Mouse (Mus musculus) neural tube, embryonic 13.5 days (tissue): ENCODE results near the gene Lin52. TPM values are rescaled to one million over a fixed set of nuclear protein-coding genes. Genes with fewer than 3 reads are reported as not detected.

Source experiments
- ATAC-seq: fragments of 200-750 bp; cut with Nextera tagmentation; 2 replicates; pipeline ENCODE4 v1.8.0; 2017; ENCODE audit warnings: low read depth, mild to moderate bottlenecking, moderate TSS enrichment, moderate library complexity
- H3K27ac ChIP-seq: fragments of 300-500 bp; sonication (generic); replicated peaks from 2 replicates; pipeline ENCODE4 v1.5.1; 2015; ENCODE audit warnings: moderate library complexity, mild to moderate bottlenecking, inconsistent platforms
- H3K27me3 ChIP-seq: fragments of 300-500 bp; sonication (generic); 2 replicates; pipeline ENCODE4 v1.6.1; 2015; ENCODE audit warnings: mild to moderate bottlenecking, inconsistent platforms
- H3K36me3 ChIP-seq: fragments of 300-500 bp; sonication (generic); 2 replicates; pipeline ENCODE4 v1.6.1; 2015; ENCODE audit warnings: mild to moderate bottlenecking, inconsistent platforms
- H3K4me1 ChIP-seq: fragments of 300-500 bp; sonication (generic); replicated peaks from 2 replicates; pipeline ENCODE4 v1.6.1; 2015; ENCODE audit warnings: inconsistent platforms
- H3K4me2 ChIP-seq: fragments of 300-500 bp; sonication (generic); 2 replicates; pipeline ENCODE4 v1.6.1; 2015; ENCODE audit warnings: inconsistent platforms, mild to moderate bottlenecking, moderate library complexity
- H3K4me3 ChIP-seq: fragments of 300-500 bp; sonication (generic); 2 replicates; pipeline ENCODE4 v1.5.1; 2015; ENCODE audit warnings: mild to moderate bottlenecking, inconsistent platforms
- H3K9ac ChIP-seq: fragments of 300-500 bp; sonication (generic); 2 replicates; pipeline ENCODE4 v1.6.1; 2015; ENCODE audit warnings: moderate library complexity, mild to moderate bottlenecking, inconsistent platforms
- H3K9me3 ChIP-seq: fragments of 300-500 bp; sonication (generic); 2 replicates; pipeline ENCODE4 v1.6.1; 2016; ENCODE audit warnings: inconsistent platforms
- WGBS: fragments of 180-500 bp; shearing (Covaris S2); methylation state at CpG from one replicate; pipeline ENCODE4 v1.1.7; 2015; 5-methylcytosine and 5-hydroxymethylcytosine counted together
- polyA plus RNA-seq: library from polyadenylated mRNA; unstranded; fragments of >200 nt; fragmentation: Nextera tagmentation; extraction: Ambion mirVana; gene quantifications from 2 replicates; pipeline ENCODE4 v1.2.1, GENCODE M21; 2015

Lin52 gene
- polyA plus RNA-seq, 1 experiment from 2014 or later: 31.7 TPM

DNA sequence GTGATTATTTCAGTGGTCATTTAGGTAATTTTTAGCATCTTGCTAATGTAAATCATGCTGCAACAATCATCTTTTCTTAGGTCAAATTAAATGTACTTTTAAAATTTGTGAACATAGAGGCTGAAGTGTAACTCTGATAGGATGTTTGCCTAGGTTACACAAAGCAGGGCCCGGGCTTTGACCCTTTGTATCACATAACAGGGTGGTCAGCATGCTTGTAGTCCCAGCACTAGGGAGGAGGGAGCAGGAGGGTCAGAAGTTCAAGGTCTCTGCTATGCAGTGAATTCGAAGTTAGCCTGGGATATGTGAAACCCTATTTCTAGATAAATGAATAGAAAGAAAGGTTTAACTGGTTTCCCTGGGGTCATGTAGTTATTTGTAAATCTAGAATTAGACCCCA, 30.0 kb downstream of the Lin52 start:
- H3K27ac ChIP-seq: no peak overlapping the region
- no peaks in the 10 kb centered on the region for H3K9me3 ChIP-seq
- no peak overlapping the region for H3K9ac ChIP-seq
- H3K27me3 ChIP-seq: peaks cover 47% of the 10 kb centered on the region
- WGBS: 73% methylated on average over 2 of the region's 2 CpGs
- H3K4me3 ChIP-seq: no peak overlapping the region
- H3K36me3 ChIP-seq: peaks cover 7% of the 10 kb centered on the region
- no peaks in the 10 kb centered on the region for H3K4me1 ChIP-seq
- no peak overlapping the region for H3K4me2 ChIP-seq
- ATAC-seq: no peak

DNA sequence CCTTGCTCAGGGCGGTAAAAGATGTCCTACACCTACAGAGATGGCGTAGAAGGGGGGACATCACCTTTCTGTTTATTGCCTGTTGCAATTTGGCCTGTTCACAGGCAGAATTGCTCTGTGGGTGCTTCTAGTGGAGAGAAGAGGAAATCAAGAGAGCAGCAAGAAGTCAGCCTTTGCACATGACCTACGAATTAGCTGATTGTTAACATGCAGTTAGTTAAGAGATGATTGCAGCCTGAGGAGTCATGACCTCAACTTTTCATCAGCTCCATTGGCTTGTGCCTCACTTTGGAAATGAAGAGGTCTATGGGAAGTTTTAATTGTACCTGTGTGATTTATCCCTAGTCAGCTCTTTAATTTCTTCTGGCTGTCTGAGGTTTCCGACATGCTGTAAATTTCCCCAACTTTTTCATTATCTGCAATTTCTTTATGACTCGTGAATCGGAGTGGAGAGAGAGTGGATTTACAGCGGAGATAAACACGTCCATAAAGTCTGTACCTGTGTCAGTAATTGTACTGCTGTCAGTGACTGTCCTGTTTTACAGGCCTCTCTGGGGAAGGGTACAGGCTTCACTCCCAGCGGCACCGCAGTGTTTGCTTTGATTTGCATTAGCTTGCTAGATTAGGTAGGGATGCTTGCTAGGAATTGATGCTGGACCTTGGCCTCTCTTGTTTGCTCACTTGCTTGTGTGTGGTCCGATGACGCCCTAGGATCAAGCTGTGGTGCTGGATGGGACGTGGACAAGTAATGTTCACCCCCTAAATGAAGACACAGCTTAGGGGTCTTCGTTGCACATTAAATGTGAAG, 31.8 kb downstream of the Lin52 start:
- peaks cover 7% of the 10 kb centered on the region for H3K36me3 ChIP-seq
- 71% methylated on average over 14 of the region's 14 CpGs for WGBS
- ATAC-seq: no peak
- H3K9me3 ChIP-seq: no peaks in the 10 kb centered on the region
- H3K4me2 ChIP-seq: no peak overlapping the region
- no peak overlapping the region for H3K4me3 ChIP-seq
- H3K27me3 ChIP-seq: peaks cover 48% of the 10 kb centered on the region
- H3K27ac ChIP-seq: no peak overlapping the region; the same call in 1 of the 2 replicates
- H3K9ac ChIP-seq: no peak overlapping the region
- H3K4me1 ChIP-seq: peaks cover 10% of the 10 kb centered on the region

DNA sequence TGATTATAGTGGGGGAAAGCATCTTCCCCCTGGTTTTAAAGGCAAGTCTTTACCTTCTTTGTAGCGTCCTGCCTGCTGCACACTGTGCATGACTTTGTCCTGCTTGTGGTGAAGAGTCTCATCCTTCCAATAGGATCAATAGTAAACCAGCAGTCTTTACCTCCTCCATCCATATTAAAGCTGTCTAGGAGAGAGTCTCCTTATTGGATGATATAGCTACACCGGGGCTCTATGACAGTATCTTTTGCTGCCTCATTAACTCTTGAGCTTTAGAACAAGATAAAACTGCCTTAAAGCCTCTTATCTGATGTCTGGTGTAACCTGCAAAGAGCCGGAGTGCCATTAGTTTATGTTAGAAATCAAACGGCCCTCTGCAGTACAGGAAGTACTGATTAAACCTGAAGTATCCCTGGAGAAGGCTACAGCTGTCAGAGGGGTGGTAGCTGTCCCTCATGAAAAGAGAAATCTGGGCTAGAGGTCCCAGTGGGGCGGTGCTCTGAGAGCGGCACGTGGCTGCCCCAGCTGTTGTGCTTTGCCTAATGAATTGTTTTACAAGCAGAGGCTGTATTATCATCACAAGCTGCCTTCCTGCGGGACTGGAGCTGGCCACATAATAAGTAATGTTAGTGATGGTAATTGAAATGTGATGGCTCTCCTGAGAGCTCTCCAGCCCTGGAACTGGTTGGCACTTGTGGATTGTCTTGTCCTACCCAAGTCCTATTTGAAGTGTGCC, 36.3 kb downstream of the Lin52 start:
- WGBS: 14% methylated on average over 8 of the region's 8 CpGs
- 0 out of 2 replicates have a peak overlapping the region, but pooled peaks have one; percentile 32 for H3K9ac ChIP-seq
- H3K4me3 ChIP-seq: no peak overlapping the region
- no peaks in the 10 kb centered on the region for H3K9me3 ChIP-seq
- peak; percentile 88 for ATAC-seq
- peak overlapping the region; percentile 40 for H3K27ac ChIP-seq
- H3K36me3 ChIP-seq: no peaks in the 10 kb centered on the region
- peaks cover 12% of the 10 kb centered on the region for H3K4me1 ChIP-seq
- H3K4me2 ChIP-seq: peak overlapping the region; percentile 24; the same call in 1 of the 2 replicates
- peaks cover 74% of the 10 kb centered on the region for H3K27me3 ChIP-seq

DNA sequence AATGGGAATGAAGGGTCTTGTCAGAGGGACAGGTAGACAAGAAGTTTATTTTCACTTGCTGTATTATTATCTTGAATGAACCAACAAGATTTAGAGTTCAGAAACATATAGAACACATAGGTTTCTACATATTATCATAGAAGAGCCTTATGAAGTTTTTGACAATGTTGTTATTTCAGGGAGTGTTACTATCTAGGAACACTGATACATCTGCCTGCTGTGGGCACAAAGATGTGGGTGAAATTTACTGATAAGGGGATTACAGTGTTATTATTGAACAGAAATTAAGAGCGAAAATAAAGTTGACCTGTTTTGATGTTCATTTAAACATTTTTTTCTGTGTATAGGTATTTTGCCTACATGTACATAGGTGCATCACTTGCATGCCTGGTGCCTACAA, 45.6 kb downstream of the Lin52 start:
- no peaks in the 10 kb centered on the region for H3K9me3 ChIP-seq
- peaks cover 14% of the 10 kb centered on the region for H3K4me1 ChIP-seq
- no peaks in the 10 kb centered on the region for H3K36me3 ChIP-seq
- WGBS: 95% methylated on average over 1 of the region's 1 CpGs
- H3K4me3 ChIP-seq: no peak overlapping the region
- no peak for ATAC-seq
- no peak overlapping the region for H3K9ac ChIP-seq
- peaks cover 24% of the 10 kb centered on the region for H3K27me3 ChIP-seq
- H3K27ac ChIP-seq: no peak overlapping the region
- no peak overlapping the region for H3K4me2 ChIP-seq

DNA sequence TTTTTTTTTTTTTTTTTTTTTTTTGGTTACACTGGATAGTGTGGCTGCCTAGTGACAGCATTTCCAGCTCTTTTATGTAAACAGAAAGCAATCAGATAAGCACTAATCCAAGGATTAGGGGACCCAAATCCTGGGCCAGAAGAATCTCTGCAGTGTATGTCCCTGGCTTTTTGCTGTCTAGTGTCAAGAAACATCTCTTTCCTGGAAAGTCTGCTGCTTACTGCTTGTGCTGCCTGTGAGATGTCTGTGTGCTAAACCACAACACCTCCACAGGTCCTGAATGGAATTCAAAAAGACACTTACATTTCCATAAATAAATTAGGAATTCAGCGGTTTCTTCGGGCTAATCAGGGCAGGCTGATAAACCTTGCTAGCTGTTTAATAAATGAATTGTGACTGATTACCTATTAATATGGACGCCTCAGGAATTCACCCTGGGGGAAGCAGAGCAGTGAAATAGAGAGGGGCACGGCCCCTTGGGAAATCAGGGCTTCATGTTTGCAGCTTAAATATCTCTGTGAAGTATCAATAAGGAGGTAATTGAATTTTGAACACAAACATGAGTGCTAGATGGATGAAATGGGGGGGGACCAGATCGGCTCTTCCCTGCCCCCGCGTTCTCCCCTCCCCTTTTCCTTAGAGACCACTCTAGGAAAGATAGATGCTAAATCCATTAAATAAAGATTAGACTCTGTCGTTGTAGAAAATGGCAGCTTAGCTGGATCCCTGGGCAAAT, 49.5 kb downstream of the Lin52 start:
- H3K36me3 ChIP-seq: no peaks in the 10 kb centered on the region
- H3K4me3 ChIP-seq: no peak overlapping the region
- 44% methylated on average over 8 of the region's 8 CpGs for WGBS
- no peak overlapping the region for H3K9ac ChIP-seq
- peak overlapping the region; percentile 63 for H3K27ac ChIP-seq
- H3K4me1 ChIP-seq: peaks cover 19% of the 10 kb centered on the region
- peaks cover 11% of the 10 kb centered on the region for H3K27me3 ChIP-seq
- ATAC-seq: peak; percentile 74
- H3K4me2 ChIP-seq: peak overlapping the region; percentile 15; the same call in 1 of the 2 replicates
- no peaks in the 10 kb centered on the region for H3K9me3 ChIP-seq

DNA sequence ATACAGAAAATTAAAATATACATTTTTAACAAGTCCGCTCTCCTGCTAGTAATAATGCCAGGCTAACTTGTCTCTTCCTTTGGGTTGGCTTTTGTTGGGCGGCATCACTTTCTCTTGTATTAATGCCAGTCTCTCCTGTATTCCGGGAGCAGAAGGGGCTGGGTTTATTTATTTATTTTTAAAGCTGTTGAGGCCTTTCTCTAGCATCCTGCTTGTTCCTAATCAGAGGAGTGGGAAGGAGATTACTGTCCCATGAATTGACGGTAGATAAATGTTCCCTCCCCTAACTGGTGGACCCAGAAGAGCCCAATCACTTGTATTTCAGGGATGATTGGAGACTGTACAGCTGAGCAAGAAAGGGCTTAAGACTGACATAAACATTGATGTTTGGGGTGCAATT, 50.1 kb downstream of the Lin52 start:
- no peaks in the 10 kb centered on the region for H3K9me3 ChIP-seq
- peak overlapping the region; percentile 63 for H3K27ac ChIP-seq
- no peak overlapping the region for H3K9ac ChIP-seq
- H3K27me3 ChIP-seq: peaks cover 16% of the 10 kb centered on the region
- ATAC-seq: peak; percentile 62
- no peak overlapping the region for H3K4me3 ChIP-seq
- peaks cover 19% of the 10 kb centered on the region for H3K4me1 ChIP-seq
- 57% methylated on average over 4 of the region's 4 CpGs for WGBS
- H3K4me2 ChIP-seq: peak overlapping the region; percentile 15; the same call in 1 of the 2 replicates
- H3K36me3 ChIP-seq: no peaks in the 10 kb centered on the region

DNA sequence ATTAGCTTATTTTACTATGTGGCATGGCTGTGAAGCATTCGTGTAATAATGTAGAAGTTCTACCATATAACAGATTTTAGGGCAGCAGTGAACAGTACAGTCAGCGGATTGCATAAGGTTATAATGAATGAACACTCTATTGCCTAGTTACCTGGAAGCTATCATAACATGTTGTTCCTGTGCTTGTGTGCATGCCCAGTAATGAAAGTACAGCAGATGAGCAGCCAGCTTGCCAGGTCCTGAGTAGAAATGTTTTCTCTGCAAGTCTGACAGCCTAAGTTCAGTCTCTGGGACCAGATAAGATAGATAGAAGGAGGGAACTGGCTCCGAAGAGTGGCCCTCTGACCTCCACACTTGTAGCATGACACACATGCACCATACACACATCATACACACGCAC, 55.6 kb downstream of the Lin52 start:
- no peak for ATAC-seq
- 93% methylated on average over 4 of the region's 4 CpGs for WGBS
- Histone ChIP-seq H3K9ac (no peak overlapping the region), H3K4me3 (no peak overlapping the region), H3K27ac (no peak overlapping the region), H3K4me2 (no peak overlapping the region), H3K27me3 (peaks cover 5% of the 10 kb centered on the region; the same call in 1 of the 2 replicates), H3K9me3 (no peaks in the 10 kb centered on the region), H3K4me1 (peaks cover 5% of the 10 kb centered on the region; the same call in 1 of the 2 replicates), H3K36me3 (no peaks in the 10 kb centered on the region)

DNA sequence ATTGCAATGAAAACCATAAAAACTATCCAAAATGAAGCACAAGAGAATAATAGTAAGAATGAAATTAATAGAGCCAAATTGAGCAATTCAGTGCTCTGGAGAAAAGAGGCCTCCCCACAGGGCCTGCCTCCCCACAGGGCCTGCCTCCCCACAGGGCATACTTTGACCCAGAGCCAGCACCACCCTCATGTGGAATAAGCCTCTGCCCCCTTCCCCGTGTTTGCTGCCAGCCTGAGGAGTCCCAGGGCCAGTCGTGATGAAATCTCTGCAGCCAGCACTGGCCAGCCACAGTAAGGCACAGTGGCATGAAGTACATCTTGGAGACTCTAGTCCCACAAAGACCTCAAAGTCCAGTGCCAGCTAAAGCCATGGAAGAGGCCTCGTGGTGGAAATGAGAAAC, 60.8 kb downstream of the Lin52 start:
- no peaks in the 10 kb centered on the region for H3K36me3 ChIP-seq
- H3K4me1 ChIP-seq: no peaks in the 10 kb centered on the region
- H3K9me3 ChIP-seq: no peaks in the 10 kb centered on the region
- H3K4me2 ChIP-seq: no peak overlapping the region
- H3K27ac ChIP-seq: no peak overlapping the region
- no peak for ATAC-seq
- no peak overlapping the region for H3K4me3 ChIP-seq
- H3K27me3 ChIP-seq: no peaks in the 10 kb centered on the region
- 77% methylated on average over 3 of the region's 3 CpGs for WGBS
- H3K9ac ChIP-seq: no peak overlapping the region

DNA sequence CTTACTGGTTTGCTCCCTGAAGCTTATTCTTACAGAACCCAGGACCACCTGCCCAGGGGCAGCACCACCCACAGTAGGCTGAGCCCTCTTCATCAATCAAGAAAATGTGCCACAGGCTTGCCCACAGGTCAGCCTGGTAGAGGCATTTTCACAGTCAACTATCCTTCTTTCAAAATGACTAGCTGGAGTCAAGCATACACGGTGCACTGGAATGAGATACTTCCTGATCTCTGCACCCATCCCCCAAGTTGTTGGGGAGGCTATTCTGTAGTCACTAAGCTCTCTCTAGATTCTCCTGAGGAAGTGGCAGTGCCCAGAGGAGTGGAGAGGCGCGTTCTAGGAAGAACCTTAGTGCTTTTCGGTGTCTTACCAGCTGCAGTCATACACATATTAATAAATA, 64.3 kb downstream of the Lin52 start:
- 88% methylated on average over 4 of the region's 4 CpGs for WGBS
- H3K4me2 ChIP-seq: no peak overlapping the region
- no peak overlapping the region for H3K27ac ChIP-seq
- no peaks in the 10 kb centered on the region for H3K9me3 ChIP-seq
- H3K36me3 ChIP-seq: no peaks in the 10 kb centered on the region
- ATAC-seq: no peak
- no peaks in the 10 kb centered on the region for H3K4me1 ChIP-seq
- no peak overlapping the region for H3K4me3 ChIP-seq
- H3K27me3 ChIP-seq: no peaks in the 10 kb centered on the region
- no peak overlapping the region for H3K9ac ChIP-seq

DNA sequence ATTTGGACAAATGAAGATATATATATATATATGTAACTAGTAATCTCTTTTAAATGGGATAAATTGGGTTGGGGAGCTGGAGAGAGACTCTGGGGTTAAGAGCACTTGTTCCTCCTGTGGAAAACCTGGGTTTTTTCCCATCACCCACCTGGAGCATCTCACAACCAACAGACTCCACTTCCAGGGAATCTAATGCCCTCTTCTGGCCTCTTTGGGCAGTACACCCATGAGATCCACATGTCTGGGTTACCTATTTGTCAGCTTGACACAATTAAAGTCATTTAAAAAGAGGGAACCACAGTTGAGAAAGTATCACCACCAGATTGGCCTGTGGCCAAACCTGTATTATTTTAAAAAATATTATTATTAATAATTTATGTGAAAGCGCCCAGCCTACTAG, 65.4 kb downstream of the Lin52 start:
- H3K36me3 ChIP-seq: no peaks in the 10 kb centered on the region
- no peak overlapping the region for H3K27ac ChIP-seq
- ATAC-seq: no peak
- no peak overlapping the region for H3K4me3 ChIP-seq
- 97% methylated on average over 1 of the region's 1 CpGs for WGBS
- no peak overlapping the region for H3K4me2 ChIP-seq
- no peaks in the 10 kb centered on the region for H3K27me3 ChIP-seq
- H3K9me3 ChIP-seq: no peaks in the 10 kb centered on the region
- no peak overlapping the region for H3K9ac ChIP-seq
- no peaks in the 10 kb centered on the region for H3K4me1 ChIP-seq

DNA sequence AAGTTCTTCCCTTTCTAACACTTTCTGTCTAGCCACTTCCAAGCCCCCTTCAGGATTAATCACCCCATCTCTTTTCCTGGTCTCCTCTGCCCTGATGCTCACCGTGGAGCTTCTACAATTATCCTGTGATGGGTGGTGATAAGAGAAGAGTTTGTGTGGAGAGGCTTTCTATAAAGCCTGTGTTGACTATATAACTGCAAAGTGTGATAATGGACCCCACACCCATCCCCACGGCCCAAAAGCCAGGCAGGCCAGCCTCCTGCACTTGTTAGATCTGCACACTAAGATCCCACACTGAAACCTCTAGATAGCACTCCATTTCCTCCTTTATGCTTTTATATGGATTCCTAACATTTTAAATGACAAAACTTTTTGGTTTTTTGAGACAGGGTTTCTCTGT, 66.8 kb downstream of the Lin52 start:
- H3K27ac ChIP-seq: no peak overlapping the region
- H3K9ac ChIP-seq: no peak overlapping the region
- no peak overlapping the region for H3K4me3 ChIP-seq
- H3K36me3 ChIP-seq: no peaks in the 10 kb centered on the region
- H3K4me1 ChIP-seq: no peaks in the 10 kb centered on the region
- 88% methylated on average over 2 of the region's 2 CpGs for WGBS
- no peak overlapping the region for H3K4me2 ChIP-seq
- ATAC-seq: no peak
- H3K27me3 ChIP-seq: peaks cover 3% of the 10 kb centered on the region; the same call in 1 of the 2 replicates
- H3K9me3 ChIP-seq: no peaks in the 10 kb centered on the region

DNA sequence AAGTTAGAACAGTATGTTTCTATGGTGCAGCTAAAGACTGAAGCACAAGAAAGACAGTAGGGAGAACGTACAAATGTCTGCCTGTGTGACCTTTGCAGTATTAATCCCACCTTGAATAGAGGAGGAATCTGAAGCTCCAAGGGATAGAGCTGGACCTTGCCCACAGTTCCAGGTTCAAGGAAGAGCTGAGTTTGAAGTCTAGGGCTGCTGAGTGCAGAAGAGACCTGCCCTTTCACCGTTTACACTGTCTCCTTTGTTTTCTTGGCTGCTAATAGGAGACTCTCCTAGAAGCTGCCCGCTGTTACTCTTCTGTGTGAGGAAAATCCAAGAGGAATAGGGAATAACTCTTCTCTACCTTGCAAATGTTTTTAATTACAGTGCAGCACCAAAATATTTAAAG, 72.5 kb downstream of the Lin52 start:
- Histone ChIP-seq H3K27me3 (peaks cover 46% of the 10 kb centered on the region), H3K36me3 (no peaks in the 10 kb centered on the region), H3K9ac (no peak overlapping the region), H3K9me3 (no peaks in the 10 kb centered on the region), H3K4me3 (no peak overlapping the region), H3K4me1 (peaks cover 17% of the 10 kb centered on the region; the same call in 1 of the 2 replicates), H3K4me2 (no peak overlapping the region), H3K27ac (no peak overlapping the region)
- WGBS: 67% methylated on average over 3 of the region's 3 CpGs
- ATAC-seq: no peak
